Mouse (Mus musculus): ENCODE measurements around the gene Atp4b. TPM values are rescaled to one million over a fixed set of nuclear protein-coding genes. Genes with fewer than 3 reads are reported as not detected.

Atp4b gene
- total and polyA plus RNA-seq, 2 experiments from 2014 or later, result not detected

GRCm38 (mm10) chr8:13387728-13388127 lies 8.9 kb downstream of the Atp4b start:
- 85% methylated on average over 8 of the region's 8 CpGs for WGBS
- no peak overlapping the region for H3K4me3 ChIP-seq (ENCODE audit: low read depth, low read length)
- no peak overlapping the region for H3K9ac ChIP-seq
- ATAC-seq, result no peak
- H3K4me1 ChIP-seq (ENCODE audit: insufficient read depth), result no peaks in the 10 kb centered on the region
- no peaks in the 10 kb centered on the region for H3K27me3 ChIP-seq (ENCODE audit: insufficient read depth, low read length)
- DNase-seq, result no peak
- no peaks in the 10 kb centered on the region for H3K36me3 ChIP-seq (ENCODE audit: insufficient read depth)
- no peak overlapping the region for H3K4me2 ChIP-seq (ENCODE audit: low read depth)
- H3K27ac ChIP-seq (ENCODE audit: low read depth, low read length), result no peak overlapping the region
- no peak for TF ChIP-seq CTCF (IDR thresholded peaks at IDR 0.05; ENCODE audit: low read depth)
- no peaks in the 10 kb centered on the region for H3K9me3 ChIP-seq (ENCODE audit: low read length)

GRCm38 (mm10) chr8:13386366-13386765 lies 10.3 kb downstream of the Atp4b start:
- 81% methylated on average over 13 of the region's 13 CpGs for WGBS
- H3K4me1 ChIP-seq (ENCODE audit: insufficient read depth), result no peaks in the 10 kb centered on the region
- no peaks in the 10 kb centered on the region for H3K9me3 ChIP-seq (ENCODE audit: low read length)
- H3K4me2 ChIP-seq (ENCODE audit: low read depth), result no peak overlapping the region
- H3K4me3 ChIP-seq (ENCODE audit: low read depth, low read length), result no peak overlapping the region
- ATAC-seq, result no peak
- no peak overlapping the region for H3K27ac ChIP-seq (ENCODE audit: low read depth, low read length)
- no peak for TF ChIP-seq CTCF (IDR thresholded peaks at IDR 0.05; ENCODE audit: low read depth)
- H3K36me3 ChIP-seq (ENCODE audit: insufficient read depth), result no peaks in the 10 kb centered on the region
- no peak for DNase-seq
- H3K9ac ChIP-seq, result no peak overlapping the region
- no peaks in the 10 kb centered on the region for H3K27me3 ChIP-seq (ENCODE audit: insufficient read depth, low read length)

DNA sequence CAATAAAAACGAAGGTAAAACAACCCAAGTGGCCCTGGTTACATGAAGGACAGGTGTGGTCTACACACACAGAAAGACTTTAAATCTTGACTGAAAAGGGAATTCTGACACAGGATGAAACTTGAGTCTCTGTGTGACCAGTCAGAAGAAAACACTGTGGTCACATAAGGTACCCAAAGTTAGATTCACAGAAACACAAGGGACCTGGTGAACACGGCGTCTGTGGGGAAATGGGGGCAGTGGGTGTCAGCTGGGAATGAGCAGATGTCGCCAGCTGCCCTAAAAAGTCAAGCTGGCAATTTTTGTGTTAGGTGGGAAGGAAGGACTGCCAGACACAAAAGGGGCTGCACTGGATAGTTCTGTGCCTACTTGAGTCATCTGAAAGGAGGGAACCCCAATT lies 13.6 kb downstream of the Atp4b start:
- H3K4me3 ChIP-seq (ENCODE audit: low read depth, low read length), result no peak overlapping the region
- peaks cover 17% of the 10 kb centered on the region for H3K36me3 ChIP-seq (ENCODE audit: insufficient read depth)
- 93% methylated on average over 4 of the region's 4 CpGs for WGBS
- no peak for ATAC-seq
- H3K9me3 ChIP-seq (ENCODE audit: low read length), result no peaks in the 10 kb centered on the region
- no peak overlapping the region for H3K27ac ChIP-seq (ENCODE audit: low read depth, low read length)
- H3K9ac ChIP-seq, result no peak overlapping the region
- DNase-seq, result no peak
- H3K4me1 ChIP-seq (ENCODE audit: insufficient read depth), result no peaks in the 10 kb centered on the region
- no peaks in the 10 kb centered on the region for H3K27me3 ChIP-seq (ENCODE audit: insufficient read depth, low read length)
- no peak overlapping the region for H3K4me2 ChIP-seq (ENCODE audit: low read depth)
- no peak for TF ChIP-seq CTCF (IDR thresholded peaks at IDR 0.05; ENCODE audit: low read depth)

GRCm38 (mm10) chr8:13382536-13382935 lies 14.1 kb downstream of the Atp4b start:
- no peak overlapping the region for H3K4me3 ChIP-seq (ENCODE audit: low read depth, low read length)
- ATAC-seq, result no peak
- 92% methylated on average over 3 of the region's 3 CpGs for WGBS
- no peak overlapping the region for H3K9ac ChIP-seq
- H3K4me1 ChIP-seq (ENCODE audit: insufficient read depth), result no peaks in the 10 kb centered on the region
- DNase-seq, result no peak
- TF ChIP-seq CTCF (IDR thresholded peaks at IDR 0.05; ENCODE audit: low read depth), result no peak
- no peak overlapping the region for H3K27ac ChIP-seq (ENCODE audit: low read depth, low read length)
- no peaks in the 10 kb centered on the region for H3K9me3 ChIP-seq (ENCODE audit: low read length)
- no peaks in the 10 kb centered on the region for H3K27me3 ChIP-seq (ENCODE audit: insufficient read depth, low read length)
- peaks cover 18% of the 10 kb centered on the region for H3K36me3 ChIP-seq (ENCODE audit: insufficient read depth)
- no peak overlapping the region for H3K4me2 ChIP-seq (ENCODE audit: low read depth)

- DNase-seq, result no peak
- Histone ChIP-seq H3K27me3 (ENCODE audit: insufficient read depth, low read length) (no peaks in the 10 kb centered on the region), H3K9me3 (ENCODE audit: low read length) (no peaks in the 10 kb centered on the region), H3K4me1 (ENCODE audit: insufficient read depth) (no peaks in the 10 kb centered on the region), H3K27ac (ENCODE audit: low read depth, low read length) (no peak overlapping the region), H3K9ac (no peak overlapping the region), H3K36me3 (ENCODE audit: insufficient read depth) (peaks cover 20% of the 10 kb centered on the region), H3K4me2 (ENCODE audit: low read depth) (no peak overlapping the region), H3K4me3 (ENCODE audit: low read depth, low read length) (no peak overlapping the region)
- TF ChIP-seq CTCF (IDR thresholded peaks at IDR 0.05; ENCODE audit: low read depth), result no peak
- no peak for ATAC-seq
- WGBS, result 95% methylated on average over 7 of the region's 7 CpGs
Observed at GRCm38 (mm10) chr8:13381630-13382029, 15.0 kb downstream of the Atp4b start.

GRCm38 (mm10) chr8:13373151-13373662 lies 23.4 kb downstream of the Atp4b start:
- Histone ChIP-seq H3K9me3 (ENCODE audit: low read length) (no peaks in the 10 kb centered on the region), H3K36me3 (ENCODE audit: insufficient read depth) (peaks cover 73% of the 10 kb centered on the region), H3K4me1 (ENCODE audit: insufficient read depth) (no peaks in the 10 kb centered on the region), H3K27ac (ENCODE audit: low read depth, low read length) (no peak overlapping the region), H3K4me3 (ENCODE audit: low read depth, low read length) (no peak overlapping the region), H3K27me3 (ENCODE audit: insufficient read depth, low read length) (no peaks in the 10 kb centered on the region), H3K9ac (no peak overlapping the region), H3K4me2 (ENCODE audit: low read depth) (no peak overlapping the region)
- TF ChIP-seq CTCF (IDR thresholded peaks at IDR 0.05; ENCODE audit: low read depth), result no peak
- WGBS, result 92% methylated on average over 8 of the region's 8 CpGs
- DNase-seq (no peak), ATAC-seq (no peak)

- H3K36me3 ChIP-seq (ENCODE audit: insufficient read depth), result peaks cover 86% of the 10 kb centered on the region
- no peak overlapping the region for H3K4me3 ChIP-seq (ENCODE audit: low read depth, low read length)
- H3K27ac ChIP-seq (ENCODE audit: low read depth, low read length), result no peak overlapping the region
- no peak for DNase-seq
- no peak overlapping the region for H3K9ac ChIP-seq
- H3K4me2 ChIP-seq (ENCODE audit: low read depth), result no peak overlapping the region
- no peaks in the 10 kb centered on the region for H3K4me1 ChIP-seq (ENCODE audit: insufficient read depth)
- no peaks in the 10 kb centered on the region for H3K9me3 ChIP-seq (ENCODE audit: low read length)
- ATAC-seq, result no peak
- TF ChIP-seq CTCF (IDR thresholded peaks at IDR 0.05; ENCODE audit: low read depth), result peak; percentile 44
- H3K27me3 ChIP-seq (ENCODE audit: insufficient read depth, low read length), result no peaks in the 10 kb centered on the region
- WGBS, result 98% methylated on average over 6 of the region's 6 CpGs
Observed at GRCm38 (mm10) chr8:13361865-13362264, 34.8 kb downstream of the Atp4b start.

All from forebrain, postnatal 0 days (tissue).